Mouse (Mus musculus): ENCODE data around the gene Pirb.

DNA sequence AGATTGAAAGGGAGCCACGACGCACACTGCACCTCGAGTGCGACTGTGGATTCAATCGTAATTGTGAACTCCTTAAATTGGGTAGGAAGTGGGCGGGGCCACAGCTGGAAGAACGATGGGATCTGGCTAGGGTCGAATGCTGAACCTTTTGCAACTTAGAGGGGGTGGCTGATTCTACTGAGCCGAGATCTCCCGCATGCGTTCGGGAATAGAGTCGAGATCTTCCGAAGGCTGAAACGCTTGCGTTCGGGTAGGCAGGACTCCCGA lies 26.4 kb downstream of the Pirb start:
- TF ChIP-seq POLR2A (IDR thresholded peaks at IDR 0.05; ENCODE audit: insufficient read depth, low read depth, low read length): no peak
- TF ChIP-seq CTCF (IDR thresholded peaks at IDR 0.05): no peak
- peak; percentile 75; the same call in 1 of the 2 replicates for TF ChIP-seq EP300 (IDR thresholded peaks at IDR 0.05; ENCODE audit: insufficient read depth, low read depth, low read length)
